Mouse (Mus musculus): ENCODE measurements around the gene Exosc2. TPM values are rescaled to one million over a fixed set of nuclear protein-coding genes. Genes with fewer than 3 reads are reported as not detected.

The Exosc2 gene
- total RNA-seq, 4 experiments from 2014 or later = 7.0 to 10.4 (median 8.0) TPM

DNA sequence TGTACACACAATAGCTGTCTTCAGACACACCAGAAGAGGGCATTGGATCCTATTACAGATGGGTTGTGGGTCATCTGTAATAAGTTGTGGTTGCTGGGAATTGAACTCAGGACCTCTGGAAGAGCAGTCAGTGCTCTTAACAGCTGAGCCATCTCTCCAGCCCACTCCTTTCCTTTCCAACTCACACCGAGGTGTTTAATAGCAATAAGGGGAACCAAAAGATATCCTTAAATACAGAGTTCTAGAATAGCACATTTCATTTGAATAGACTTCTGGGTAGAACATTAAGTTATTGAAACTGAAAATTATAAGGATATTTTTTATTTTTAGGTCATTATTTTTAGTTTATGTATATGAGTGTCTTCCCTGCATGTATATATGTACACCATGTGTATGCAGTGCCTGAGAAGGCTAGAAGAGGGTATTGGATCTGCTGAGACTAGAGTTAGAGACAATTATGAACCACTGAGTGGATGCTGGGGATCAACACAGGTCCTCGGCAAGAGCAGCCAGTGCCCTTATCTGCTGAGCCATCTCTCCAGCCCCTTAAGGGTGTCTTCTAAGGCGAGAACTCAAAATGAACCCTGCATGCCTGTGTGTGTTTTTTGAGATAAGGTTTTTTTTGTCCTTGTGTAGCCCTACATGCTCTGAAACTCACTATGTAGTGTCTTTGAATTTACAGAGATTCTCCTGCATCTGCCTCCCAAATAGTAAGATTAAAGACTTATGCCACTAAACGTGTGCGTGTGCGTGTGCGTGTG is 54.4 kb downstream of the Exosc2 start:
- no peak for DNase-seq (ENCODE audit: low spot score in 2 of 2)

DNA sequence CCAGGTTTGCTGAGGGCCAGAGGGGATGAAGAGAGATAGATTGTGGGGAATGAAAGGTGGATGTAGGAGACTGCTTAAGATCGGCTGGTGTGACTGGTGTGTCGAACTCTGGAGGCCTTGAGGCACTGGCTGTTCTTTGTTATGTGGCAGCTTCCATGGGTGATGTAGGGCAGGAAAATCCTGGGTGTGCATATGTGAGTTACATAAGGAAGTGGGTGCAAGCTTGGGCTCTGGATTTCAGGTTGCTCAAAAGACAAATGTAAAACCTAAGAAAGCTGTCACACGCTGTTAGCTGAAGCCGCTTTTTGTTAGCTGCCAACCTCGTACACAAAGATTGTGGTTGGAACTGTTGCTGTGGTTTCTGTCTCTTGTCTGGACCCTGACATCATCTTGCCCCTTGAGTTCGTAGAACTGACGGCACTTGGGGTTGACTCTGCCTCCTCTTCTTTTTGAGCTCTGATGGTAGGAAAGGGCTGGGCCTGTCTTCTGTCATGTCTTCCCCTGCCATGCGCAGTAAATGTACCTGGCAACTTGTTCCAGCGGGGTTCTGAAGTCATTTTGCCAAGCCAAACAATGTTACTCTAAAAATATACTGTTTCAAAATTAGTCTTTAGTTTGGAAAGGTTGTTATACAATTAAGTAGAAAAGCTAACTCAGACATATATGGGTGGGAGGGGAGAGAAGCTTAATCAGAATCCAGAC is 57.2 kb downstream of the Exosc2 start:
- no peak for DNase-seq (ENCODE audit: low spot score in 2 of 2)

DNA sequence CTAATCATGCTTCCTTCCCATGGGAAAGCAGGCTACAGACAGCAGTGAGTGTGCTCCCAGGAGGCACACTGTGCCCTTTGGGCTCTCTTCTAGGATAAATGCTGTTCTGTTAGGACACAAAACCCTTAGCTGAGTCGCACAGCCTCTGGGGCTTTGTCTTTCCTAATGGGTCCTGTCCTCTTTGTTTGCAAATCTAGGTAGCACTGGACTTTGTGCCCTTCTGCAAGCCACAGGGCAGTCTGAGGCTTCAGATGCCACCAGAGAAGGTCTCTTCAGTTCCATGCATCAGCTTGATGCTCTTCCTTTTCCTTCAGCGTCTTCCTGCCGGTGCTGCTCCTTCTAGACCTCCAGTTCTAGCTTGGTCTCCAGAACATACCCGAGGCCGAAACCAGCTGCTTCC is 60.1 kb downstream of the Exosc2 start:
- DNase-seq (ENCODE audit: low spot score in 2 of 2) = no peak

Other genes starting within 250 kb of the Exosc2 start
- 1 to 10 TPM; 2.4 to 4.4 (median 3.3) TPM for gene Ass1, start 200.5 kb upstream of the Exosc2 start, total RNA-seq (2022)
- 10 to 100 TPM in 2 of 4 experiments, 1 to 10 TPM in 2; 7.3 to 12.1 (median 9.4) TPM for gene Fubp3, start 98.1 kb upstream of the Exosc2 start, total RNA-seq (2022)
- not detected for gene Prdm12, start 30.7 kb upstream of the Exosc2 start, total RNA-seq (2022)
- 10 to 100 TPM; 24.3 to 33.7 (median 26.4) TPM for gene Abl1, start 17.7 kb downstream of the Exosc2 start, total RNA-seq (2022)
- not detected for gene Qrfp, start 139.9 kb downstream of the Exosc2 start, total RNA-seq (2022)
- gene Fibcd1, start 175.3 kb downstream of the Exosc2 start, total RNA-seq (2022) = not detected
- under 1 TPM; 0.07 to 0.67 (median 0.30) TPM for gene Lamc3, start 216.6 kb downstream of the Exosc2 start, total RNA-seq (2022)

Measured in gastrocnemius, adult 8-10 months (tissue).